Mouse (Mus musculus): ENCODE measurements around the gene Fam210b.

Fam210b gene

DNA sequence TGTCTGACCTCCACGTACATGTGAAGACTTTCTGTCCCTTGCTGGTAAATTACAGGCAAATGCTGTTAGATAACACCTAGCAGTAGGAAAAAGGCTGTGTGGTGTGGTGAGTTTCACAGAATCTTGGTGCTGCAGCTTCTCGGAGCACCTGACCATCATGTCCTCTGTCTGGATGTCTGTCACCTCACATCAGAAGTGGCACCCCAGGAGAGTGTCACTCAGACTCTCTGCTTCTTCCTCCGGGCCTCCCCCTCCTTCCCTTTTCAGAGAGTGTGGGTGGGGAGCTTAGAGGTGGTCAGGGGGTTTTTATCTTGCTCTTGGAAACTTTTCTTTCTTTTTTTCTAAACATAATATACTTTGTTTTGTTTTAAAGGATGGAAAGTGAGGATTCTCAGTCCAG is 59.6 kb downstream of the Fam210b start:
- no peak for DNase-seq
